Mouse (Mus musculus): ENCODE measurements around the gene Btbd6.
A peak's percentile ranks its signal among the peaks of the same experiment; 100 is the strongest.

Gene Btbd6

DNA sequence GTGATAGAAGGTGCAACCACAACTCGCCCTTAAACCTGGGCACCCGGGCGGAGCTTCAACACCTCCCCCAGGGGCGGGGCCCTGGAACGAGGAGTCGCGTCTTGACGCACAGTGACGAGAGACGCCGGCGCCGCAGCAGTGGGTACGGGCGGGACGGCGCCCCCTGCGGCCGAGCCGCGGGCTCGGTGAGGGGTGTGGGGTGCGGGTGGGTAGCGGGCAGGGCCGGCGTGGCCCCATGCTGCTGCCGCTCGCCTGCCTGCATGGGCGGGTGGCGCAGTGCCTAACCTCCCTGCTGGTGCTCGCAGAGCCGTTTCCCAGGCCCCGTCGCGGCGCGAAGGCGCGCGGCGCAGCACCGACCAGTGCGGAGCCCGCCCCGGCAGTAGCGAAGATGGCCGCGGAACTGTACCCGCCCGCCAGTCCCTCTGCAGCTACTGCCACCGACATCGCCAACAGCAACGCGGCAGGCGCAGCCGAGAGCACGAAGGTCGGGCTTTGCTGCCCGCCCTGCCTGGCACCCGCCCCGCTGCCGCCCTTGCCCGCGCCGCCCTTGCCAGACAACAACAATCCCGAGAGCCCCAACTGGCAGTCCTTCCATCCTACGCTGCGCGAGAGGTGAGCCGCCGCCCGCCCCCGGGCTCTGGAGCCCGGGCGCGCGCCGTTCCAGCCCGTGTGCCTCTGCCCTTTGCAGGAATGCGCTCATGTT lies at the start of gene Btbd6:
Gene Btbd6 (plus strand): TSS at position 112 of the 703 bp plus-strand sequence.
- DNase-seq, result peak; percentile 90 to 94

DNA sequence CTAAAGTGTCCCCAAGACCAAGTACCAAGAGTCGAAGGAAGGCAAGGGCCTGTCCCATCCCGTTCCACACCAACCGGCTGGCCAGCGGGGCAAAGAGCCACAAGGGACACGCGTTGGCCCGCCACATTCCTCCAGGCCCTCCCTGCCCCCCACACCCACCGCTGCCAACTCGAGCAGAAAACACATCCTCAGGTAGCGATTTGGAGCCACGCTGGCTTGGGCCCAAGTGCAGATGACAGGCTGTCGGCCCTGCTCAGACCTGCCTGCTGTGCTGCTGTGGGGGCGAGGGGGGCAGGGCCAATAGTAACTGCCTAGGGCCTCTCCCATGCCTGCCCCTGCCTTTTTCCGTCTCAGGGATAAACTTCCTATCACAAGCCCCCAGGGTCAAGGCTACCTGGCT lies 49.0 kb upstream of the Btbd6 start:
- DNase-seq, result no peak

DNA sequence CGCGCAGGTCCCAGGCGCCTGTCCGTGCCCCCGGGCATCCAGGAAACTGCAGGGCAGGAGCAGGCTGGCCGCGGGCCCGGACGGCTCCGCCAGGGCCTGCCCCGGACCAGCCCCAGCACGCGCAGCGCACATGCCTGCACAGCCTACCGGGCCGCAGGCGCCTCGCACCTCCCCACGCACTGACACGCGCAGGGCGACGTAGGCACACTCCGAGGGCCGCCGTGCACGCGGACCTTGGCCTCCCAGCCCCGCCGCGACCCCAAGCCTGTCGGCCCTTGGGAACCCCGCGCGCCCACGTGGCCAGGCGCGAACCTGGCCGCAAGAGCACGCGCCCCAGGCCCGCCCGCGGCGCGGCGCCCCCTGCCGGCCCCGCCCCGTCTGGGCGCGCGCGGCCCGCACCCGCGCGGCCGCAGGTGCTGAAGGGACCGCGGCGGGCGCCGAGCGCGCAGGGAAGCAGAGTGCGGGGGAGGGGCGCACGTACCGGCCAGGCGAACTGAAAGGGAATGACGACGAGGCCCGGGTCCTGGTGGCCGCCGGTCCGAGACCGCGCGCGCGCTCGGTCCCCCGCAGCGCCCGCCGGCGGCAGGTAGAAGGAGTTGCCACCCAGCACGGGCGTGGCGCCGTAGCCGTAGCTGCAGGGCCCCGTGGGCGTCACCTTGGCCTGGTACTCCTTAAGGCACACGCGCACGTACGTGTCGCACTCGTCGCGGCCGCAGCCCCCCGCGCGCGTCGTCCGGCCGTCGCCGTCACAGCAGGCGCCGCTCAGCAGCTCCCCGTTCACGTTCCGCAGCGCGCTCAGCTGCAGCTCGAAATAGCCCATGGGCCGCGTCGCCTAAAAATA lies 47.7 kb upstream of the Btbd6 start:
- peak; percentile 36 to 39 for DNase-seq

DNA sequence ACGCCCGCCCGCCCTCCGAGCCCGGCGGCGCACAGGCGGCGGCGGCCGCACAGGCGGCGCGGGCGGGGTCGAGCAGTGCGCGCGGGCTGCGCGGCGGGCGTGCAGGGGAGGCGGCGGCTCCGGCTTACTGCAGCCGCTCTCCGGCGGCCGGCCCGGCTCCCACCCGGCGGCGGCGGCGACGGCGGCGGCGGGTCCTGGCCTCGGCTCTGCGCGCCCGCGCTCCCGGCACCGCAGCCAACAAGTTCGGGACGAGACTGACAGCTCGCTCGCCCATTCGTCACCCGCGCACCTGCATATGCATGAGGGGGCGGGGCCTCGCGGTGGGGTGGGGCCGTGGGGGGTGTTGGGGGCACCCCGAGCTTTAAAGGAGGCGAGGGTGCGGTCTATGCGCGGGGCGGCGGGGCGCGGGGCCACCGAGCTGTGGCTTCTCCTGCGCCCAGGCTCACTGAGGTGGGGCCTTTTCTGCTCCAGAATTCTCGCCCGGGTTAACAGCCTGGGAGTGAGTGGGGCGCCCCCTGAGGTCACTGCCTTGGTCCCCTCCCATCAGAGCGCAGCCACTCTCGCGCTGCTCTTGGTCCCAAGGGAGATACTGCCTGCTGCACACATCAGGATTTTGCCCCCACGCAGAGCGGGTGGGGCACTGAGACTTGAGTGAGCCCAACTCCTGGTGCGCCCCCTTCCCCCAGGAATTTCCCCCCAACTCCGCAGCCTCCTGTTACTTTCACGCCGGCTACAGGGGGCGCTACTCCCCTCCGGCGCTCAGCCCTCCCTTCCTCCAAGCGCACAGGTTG lies 46.5 kb upstream of the Btbd6 start, which contains the start of gene Jag2:
Gene Jag2 (minus strand): TSS at position 215 of the 791 bp plus-strand sequence.
- DNase-seq, result peak; percentile 63 to 71

DNA sequence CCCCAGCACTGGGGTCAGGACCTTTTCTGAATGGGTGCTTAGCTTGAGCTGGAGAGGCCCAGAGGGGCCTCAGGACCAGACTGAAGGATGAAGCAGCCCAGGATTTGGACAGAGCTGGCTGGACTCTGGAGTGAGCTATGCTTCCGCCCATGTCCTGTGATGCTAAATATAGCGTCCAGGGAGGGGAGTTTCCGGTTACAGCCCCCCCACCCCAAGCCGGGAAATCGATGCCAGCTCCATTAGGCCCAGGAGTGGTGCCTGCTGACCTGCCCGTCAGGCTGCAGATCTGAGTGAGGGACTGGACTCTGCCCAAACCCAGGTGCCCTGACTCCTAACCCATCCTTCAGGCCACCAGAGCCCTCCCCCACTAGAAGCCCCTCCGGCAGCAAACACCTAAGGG lies 43.6 kb upstream of the Btbd6 start:
- DNase-seq, result no peak

DNA sequence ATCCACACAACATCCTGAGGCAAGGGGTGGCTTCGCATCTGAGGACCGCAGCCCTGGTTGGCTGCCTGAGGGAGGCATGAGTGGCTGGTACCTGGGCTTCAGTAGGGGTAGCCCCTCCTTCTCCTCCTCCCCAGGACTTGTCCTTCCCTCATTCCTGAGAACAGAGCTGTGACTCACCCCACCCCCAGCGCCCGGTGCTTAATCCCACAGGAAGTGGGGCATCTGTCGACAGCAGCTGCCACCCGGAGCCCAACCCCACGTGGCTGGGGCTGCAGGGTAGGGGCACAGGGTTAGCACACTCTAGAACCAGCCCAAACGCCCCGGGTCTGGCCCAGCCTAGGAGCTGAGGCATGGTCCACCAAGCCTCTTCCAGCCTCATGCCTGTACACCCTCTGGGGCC lies 38.4 kb upstream of the Btbd6 start:
- DNase-seq, result peak in 1 of 2 experiments; percentile 51

DNA sequence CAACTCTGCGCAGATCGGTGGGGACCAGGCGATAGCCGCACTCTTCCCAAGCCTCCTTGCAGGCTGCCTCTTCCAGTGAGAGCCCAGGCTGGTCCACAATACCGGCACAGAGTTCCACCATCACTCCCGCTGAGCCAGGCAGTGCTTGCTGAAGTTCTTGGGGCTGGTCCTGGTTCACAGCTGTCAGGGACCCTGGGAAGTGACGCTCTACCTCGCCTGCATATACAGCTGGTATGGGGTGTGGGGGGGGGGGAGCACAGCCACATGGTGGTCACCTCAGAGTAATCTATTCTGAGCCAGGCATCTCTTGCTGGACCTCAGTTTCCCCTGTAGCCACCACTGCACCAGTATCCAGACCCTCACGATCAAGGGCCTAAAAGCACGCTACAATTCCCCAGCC lies 37.9 kb upstream of the Btbd6 start:
- DNase-seq, result no peak

DNA sequence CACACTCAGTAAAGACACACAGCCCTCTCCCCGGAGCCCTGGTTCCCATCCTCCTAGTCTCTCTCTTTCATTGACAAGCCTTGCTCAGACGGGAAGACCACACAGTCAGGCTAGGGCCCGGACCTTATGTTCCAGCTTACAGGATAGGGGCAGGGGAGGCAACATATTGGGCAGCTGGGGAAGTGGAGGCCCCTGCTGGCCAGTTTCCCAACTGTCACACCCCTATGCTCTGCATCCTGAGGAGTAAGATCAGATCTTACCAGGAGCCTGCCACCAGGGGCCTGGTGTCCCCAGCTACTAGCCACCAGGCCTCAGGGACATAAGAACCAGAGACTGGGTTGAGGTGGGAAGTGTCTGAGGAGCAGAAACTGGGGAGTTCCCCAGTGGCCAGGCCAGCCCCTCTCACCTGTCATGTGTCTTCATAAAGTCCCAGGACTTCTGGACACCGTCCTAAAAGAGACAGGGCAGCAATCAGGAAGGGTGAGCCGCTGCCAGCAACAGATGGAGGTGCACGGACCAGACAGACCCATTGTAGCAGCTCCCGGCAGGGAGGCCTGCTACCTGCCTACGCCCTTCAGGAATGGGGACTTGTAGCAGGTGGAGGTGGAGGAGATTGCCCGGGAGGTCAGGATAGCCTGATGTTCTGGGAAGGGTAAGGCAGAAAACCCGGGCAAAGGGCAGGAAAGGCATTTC lies 37.3 kb upstream of the Btbd6 start:
- no peak for DNase-seq

DNA sequence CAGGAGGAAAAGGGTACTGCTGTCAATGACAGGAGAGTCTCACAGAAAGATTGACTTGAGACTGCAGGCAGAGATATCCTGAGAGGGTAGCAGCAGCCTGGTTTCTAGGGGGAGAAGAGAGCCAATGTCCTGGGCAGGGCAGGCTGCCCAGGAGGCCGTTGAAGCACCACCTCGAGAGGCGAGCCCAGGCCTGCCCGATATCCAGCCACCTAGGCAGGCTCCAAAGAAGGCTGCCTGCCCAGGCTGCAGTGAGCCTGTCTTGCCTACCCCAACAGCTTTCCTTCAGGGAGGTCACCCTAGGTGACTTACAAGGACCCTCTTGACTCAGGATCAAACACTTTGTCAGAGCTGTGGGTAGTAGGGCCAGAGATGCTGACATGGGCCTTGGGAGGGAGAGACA lies 36.0 kb upstream of the Btbd6 start:
- peak; percentile 37 to 59 for DNase-seq

DNA sequence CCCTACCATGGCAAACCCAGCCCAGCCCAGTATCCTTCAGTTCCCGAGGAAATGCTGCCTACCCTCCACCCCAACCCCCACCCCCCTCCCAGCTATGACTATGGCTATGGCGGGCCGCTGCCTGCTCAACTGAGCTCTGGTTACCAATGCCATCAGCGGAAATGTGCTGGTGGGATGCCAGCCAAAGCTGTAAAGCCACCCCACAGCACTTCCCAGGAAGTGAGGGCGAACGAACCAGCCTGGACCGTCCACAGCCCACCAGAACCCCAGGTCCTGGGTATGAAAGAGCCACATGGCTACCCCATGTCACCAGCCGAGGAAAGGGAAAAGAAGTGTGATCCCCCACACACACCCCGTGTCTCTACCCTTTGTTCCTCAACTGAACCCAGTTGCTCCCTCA lies 35.6 kb upstream of the Btbd6 start:
- no peak for DNase-seq

DNA sequence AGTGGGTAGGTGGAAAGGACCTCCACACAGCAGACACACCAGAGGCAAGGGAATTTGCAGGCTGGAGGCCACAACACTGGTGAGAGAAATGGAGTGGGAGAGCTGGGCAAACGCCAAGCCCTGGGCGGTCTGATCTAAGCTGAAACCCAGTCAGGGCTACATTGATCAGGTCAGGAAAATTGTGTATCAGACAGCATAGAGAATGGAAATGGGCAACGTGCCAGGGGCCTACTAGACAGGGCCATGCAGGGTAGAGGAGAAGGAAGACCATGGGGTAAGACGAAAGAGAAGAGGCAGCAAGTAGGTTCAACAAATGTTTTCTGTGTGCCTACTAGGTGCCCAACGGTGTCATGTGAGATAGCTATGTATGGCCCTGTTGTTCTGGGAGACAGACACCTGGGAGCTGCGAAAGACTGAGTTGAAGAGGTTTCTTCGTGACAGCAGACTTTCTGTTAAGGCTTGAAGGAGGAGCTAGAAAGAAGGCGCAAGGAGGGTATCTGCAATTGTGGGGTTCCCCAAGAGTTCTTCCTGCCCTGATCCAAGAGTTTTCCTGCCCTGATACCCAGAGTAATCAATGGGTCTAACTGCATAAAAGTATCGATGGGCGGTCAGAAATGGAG lies 35.0 kb upstream of the Btbd6 start:
- DNase-seq, result peak in 1 of 2 experiments; percentile 31

DNA sequence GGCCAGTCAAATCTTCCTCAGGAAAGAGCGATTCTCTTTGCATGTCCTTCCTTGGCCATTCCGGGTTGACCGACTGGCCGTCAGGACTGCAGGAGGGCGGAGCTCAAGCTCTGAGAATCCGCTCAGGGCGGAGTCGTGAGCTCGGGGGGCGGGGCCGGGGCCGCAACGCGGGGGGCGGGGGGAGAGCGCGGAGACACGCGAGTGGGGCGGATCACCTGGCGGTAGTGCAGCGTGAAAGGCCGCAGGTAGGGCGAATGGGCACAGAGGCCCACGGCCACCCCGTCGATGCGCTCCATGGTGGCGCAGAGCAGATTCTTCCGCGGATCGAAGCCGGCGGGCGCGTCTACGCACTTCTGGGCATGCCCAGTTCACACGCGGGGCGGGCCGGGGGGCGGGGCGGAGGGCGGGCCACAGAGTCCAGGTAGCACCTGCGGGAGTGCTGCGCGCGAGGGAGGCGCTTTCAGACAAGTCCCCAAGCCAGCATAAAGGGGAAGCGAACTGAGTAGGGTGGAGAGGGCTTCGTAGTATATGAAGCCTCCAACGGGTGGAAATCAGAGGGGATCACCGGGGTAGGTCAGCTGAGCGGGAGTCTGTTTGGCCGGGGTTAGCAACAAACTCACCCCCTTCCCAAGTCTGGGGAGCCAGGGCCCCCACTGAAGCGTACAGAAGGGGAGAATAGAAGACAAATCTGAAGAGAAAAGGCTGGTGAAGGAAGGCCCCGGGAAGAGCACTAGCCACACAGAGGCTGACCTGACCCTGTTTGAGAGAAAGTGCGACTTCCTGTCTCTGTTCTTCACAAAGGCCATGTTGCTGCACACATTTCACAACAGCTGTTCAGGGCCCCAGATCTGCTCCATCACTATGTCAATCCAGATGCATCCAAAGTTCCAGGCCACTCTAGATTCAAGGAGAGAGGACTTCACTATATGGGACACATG lies 34.2 kb upstream of the Btbd6 start, which contains the start of gene Nudt14:
Gene Nudt14 (minus strand): TSS at position 349 of the 938 bp plus-strand sequence.
- DNase-seq, result peak; percentile 78 to 82

DNA sequence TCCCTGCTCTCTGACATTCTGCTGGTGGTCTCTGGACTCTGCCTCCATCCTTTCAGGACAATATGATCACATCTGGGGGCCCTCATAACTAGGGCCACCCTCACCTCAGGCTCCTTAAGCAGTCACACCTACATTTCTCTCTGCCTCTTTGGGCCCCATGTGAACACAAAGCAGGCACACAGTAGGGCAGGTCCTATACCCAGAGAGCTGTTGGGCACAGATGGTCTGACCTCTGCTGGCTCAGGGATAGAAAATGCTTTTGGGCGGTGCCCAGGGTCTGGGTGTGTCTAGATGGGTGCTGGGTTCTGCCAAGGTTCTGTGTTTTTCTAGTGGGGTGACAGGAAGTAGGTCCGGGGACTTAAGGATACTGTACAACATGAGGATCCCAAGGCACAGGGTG lies 32.6 kb upstream of the Btbd6 start:
- DNase-seq, result no peak

DNA sequence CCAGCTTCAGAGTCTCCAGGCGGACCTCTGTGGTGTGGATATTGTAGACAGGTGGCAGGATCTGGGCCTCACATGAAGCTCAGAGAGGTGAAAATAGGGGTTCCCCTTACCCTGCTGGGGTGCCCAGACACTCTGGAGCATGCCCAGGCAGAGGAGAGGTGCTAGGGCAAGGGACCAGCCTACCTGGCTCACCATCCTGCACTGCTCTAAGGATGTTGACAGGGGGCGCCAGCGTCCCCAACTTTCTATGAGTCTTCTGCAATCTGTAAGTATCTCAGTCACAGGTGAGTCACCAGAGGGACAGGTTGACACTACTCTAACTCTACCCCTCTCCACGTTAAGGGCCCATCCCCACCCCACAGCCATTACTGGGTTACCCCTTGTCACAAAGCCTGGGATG lies 29.0 kb upstream of the Btbd6 start:
- peak in 1 of 2 experiments; percentile 33 for DNase-seq

DNA sequence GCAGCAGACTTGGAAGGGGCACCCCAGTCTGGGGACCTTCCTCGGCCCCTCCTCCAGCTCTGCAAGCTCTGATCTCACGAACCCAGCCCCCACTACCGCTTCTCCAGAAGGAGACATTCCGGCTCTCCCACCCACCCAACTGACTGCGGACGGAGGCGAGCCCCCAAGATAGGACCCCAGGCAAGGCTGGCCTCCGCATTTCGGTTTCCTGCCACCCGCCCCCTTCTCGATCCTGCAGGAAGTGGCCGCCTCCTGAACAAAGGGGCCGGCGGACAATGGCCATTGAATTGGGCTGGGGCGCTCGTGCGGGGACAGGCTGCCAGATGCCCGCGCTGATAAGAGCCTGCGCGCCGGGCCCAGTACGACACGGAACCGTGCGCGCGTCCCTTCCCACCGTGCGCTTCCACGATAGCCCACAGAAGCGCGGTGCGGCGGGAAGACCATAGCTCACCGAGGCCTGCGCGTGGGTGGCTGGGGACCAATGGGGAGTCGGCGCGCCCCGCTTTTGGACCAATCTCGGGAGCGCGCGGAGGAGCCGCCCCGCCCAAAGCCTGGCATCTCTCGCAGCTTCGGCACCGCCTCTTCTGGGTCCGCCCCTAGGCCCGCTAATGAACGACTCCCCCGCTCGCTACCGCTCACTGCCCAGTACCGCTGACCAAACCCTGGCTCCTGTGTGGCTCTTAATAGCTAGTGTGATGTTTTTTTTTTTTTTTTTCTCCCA lies 26.1 kb upstream of the Btbd6 start:
- peak; percentile 91 to 94 for DNase-seq

DNA sequence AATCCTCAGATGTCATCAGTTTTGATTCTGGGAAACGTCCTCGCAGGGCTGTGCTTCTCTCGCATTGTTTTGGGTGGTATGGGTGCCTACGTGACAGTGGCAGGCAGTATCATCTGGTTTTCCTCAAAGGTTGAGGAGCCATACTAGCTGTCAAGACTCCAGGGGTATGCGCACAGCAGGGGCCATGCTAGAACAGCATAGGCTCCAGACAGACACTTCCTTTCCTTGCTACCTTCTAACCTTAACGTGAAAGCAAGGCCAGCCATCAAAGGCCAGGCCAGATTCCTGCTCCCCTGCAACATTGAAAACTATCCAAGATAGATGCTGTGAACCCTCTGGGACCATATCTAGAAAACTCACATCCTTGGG lies 25.5 kb upstream of the Btbd6 start:
- DNase-seq, result no peak

DNA sequence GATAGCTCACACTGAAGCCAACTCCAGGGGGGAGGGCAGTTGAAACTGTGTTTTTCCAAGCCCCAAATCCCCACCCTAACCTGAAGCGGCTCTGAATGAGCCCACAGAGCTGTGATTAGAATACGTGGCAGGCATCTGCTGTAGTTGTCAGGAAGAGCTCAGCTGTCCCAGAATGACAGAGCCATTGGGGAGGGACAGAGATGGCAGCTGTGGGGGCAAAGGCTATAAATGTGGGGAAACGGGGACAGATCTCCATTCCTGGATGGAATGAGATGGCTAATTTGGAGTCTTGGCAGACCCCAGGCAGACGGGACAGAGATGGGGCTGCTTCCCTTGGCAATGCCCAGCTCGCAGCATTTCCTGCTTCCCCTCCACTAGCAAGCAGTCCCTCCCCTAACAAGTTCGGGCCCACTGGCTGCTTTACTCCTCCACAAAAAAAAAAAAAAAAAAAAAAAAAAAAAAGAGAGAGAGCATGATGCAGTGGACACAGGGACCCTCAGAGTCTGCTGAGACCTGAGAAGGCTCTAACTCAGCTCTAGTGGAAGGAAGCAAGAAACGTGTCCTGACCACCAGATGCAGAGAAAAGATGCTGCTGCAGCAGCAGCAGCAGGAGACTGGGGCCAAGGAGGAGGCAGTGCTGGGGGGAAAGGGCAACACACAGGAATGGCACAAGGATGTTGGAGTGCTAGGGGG lies 25.0 kb upstream of the Btbd6 start:
- no peak for DNase-seq

DNA sequence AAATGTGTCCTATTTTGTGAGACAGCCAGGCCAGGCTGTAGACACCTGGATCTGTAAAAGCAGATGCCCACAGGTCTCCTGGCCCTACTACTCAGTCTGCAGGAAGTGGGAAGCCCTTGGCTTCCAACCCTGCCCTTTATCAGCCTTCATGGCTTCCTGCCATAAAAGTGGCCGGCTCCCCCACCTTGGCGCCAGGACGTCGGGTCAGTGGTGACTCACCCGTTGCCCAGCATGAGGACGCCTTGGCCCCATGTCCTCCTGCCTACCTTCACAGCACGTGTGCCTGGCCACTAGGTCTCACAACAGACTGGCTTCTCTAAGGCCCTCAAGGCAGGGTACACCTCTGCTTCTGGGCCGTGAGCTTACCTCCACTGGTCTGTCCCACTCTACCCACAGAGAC lies 23.8 kb upstream of the Btbd6 start:
- peak; percentile 82 to 87 for DNase-seq

DNA sequence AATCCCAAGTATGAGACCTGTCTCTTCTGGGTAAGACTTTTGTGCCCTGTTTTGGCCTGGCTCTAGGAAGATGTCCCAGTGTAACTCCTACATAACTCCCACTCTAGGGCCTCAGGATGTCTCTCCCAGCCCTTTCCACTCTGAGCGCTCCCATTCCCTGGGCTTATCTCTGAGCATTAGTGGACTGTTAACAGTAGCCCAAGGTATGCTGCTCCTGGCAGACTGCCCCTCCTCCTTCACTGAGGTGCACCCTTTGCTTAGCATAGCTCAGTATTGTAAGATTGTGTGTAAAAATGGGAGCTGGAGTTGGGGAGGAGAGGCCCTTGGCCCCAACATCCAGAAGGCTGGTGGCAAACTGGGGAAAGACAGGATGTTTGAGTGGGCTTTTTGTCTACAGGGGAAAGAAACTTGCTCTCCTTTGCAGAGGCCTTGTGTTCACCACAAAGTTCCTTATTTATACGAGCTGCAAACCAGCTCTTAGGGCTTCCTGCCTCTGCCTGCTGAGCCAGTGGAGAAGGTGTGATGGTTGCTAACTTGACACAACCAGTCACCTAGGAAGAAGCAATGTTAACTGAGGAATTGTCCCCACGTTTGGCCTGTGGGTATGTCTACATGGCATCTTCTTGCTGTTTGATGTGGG lies 23.2 kb upstream of the Btbd6 start:
- DNase-seq, result no peak
